Mouse (Mus musculus) gastrocnemius, postnatal 25 days (tissue): ENCODE data around the gene Hnrnpf. TPM values are rescaled to one million over a fixed set of nuclear protein-coding genes. Genes with fewer than 3 reads are reported as not detected.
A peak's percentile ranks its signal among the peaks of the same experiment; 100 is the strongest.
"Not testable (repeated sequence)": the region's sequence is repeated elsewhere in the genome, so short reads cannot be mapped to it uniquely, and the experiment has no call there.

ENCODE experiments used
- DNase-seq: peaks from one replicate; pipeline ENCODE4 v3.0.0; 2022
- long read RNA-seq, 2 experiments: library from polyadenylated mRNA; stranded (forward); transcript quantifications; one replicate each; pipeline ENCODE4 v2.0.0; 2021
- total RNA-seq, 2 experiments: library from RNA; stranded (reverse); gene quantifications; 1 replicate in 1 of 2; 2 replicates in 1 of 2; pipeline ENCODE4 v1.2.3; 2021

Hnrnpf gene
- 10 to 100 TPM; 94.4 to 97.4 TPM for total RNA-seq
- long read RNA-seq, experiment 1, transcript Hnrnpf-210 (1 exons, 1,922 nt), result minor isoform, 15 of 86 reads
- long read RNA-seq, experiment 1, transcript Hnrnpf-208 (4 exons, 956 nt), result major isoform, 25 of 86 reads
- long read RNA-seq, experiment 1, transcript Hnrnpf-209 (3 exons, 2,280 nt), result minor isoform, 10 of 86 reads
- long read RNA-seq, experiment 1, transcript Hnrnpf-201 (4 exons, 2,147 nt), result minor isoform, 14 of 86 reads
- long read RNA-seq, experiment 1, partial matches to known transcripts, result 20 of 86 reads
- long read RNA-seq, experiment 1, other reads (novel, unspliced or antisense), result 2 of 86 reads
- long read RNA-seq, experiment 2, transcript Hnrnpf-210 (1 exons, 1,922 nt), result minor isoform, 8 of 137 reads
- long read RNA-seq, experiment 2, transcript Hnrnpf-201 (4 exons, 2,147 nt), result major isoform, 42 of 137 reads
- long read RNA-seq, experiment 2, transcript Hnrnpf-209 (3 exons, 2,280 nt), result minor isoform, 11 of 137 reads
- long read RNA-seq, experiment 2, transcript Hnrnpf-208 (4 exons, 956 nt), result minor isoform, 33 of 137 reads
- long read RNA-seq, experiment 2, partial matches to known transcripts, result 41 of 137 reads
- long read RNA-seq, experiment 2, other reads (novel, unspliced or antisense), result 1 of 137 reads

DNA sequence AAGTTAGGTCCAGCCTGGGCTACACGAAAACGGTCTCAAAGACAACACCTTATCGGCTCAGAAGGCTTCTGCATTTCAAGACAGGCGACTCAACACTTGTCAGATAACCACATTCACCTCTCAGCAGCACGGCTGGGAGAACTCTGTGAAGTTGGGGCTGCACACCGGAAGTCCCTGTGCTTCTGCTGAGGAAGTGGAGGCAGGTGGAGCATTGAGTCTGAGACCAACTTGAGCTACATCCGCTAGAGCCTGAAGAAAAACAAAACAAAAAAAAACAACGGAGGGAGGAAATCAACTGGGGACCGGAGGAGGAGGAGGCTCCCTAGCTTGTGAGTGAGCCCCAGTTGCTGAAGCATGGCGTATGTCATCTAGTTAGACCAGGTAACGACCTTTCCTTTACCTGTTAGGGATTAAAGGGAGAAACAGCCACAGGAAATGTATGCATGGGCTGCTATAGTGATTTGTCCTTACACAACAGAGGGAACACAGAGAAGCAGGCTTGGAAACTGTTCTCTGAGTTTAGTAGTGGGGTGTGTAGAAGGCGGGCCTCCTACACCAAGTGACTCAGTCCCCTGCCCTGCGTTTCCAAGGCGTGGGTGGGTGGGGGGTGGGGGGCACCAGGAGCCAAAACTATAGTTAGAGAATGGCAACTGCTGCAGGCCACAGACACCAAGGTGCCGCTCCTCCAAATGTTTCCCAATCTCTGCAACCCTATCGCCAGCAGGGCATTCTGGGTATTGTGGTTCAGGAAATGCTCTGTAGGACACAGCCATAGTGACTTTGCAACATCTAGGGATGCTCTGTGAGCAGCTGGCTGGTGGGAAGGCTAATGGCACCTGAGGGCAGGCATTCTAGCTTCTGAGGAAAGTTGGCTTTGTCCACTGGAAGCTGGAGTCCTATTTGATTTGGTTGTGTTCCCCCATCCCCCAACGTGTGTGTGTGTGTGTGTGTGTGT, at the start of gene Hnrnpf:
Gene Hnrnpf, plus strand, starts transcription at position 199 of the 955 bp plus-strand sequence.
- DNase-seq, result peak; percentile 26

DNA sequence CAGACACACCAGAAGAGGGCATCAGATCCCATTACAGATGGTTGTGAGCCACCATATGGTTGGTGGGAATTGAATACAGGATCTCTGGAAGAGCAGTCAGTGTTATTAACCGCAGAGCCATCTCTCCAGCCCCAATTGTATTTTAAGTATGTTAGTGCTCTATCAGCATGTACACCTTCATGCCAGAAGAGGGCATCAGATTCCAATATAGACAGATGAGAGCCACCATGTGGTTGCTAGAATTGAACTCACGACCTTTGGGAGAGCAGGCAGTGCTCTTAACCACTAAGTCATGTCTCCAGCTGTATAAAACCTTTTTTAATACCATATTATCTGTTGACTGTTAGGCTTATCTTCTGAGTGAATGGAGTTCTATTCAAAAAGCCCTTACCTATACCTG, 48.4 kb upstream of the Hnrnpf start:
- no peak for DNase-seq

DNA sequence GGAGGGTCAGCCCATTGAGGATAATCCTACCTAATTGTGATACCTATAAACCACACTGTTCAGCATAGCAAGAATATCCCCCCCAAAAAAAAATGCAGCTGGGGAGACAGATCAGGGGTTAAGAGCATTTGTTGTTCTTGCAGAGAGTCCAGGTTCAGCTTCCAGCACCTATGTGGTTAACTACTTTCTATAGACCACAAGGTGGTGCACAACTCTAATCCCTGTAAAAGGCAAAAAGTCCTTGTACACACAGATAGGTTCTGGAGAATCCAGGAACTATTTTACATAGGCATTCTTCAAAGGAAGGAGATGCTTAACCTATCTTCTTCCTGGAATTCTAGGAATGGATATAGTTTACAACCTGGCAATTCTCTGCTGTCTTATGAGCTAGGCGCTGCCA, 42.1 kb upstream of the Hnrnpf start:
- DNase-seq, result no peak

DNA sequence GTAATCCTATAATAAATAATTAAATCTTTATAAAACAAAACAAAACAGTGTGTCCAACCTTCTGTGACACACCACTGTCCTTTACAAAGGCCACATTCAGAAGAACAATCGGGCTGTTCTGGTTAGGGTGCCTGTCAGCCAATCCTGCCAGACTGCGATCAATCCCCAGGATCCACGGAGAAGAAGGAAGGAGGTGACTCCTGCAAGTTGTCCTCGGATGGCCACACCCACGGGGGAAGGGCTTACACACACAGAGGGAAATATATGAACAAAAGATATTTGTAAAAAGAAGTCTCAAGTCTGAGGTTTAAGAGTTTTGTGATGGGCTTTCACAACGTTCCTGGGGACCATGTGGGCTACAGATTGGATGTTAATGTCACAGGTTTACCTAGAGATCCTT, 38.3 kb upstream of the Hnrnpf start, which contains the start of gene Zfp239:
Gene Zfp239, plus strand, starts transcription at position 253 of the 400 bp plus-strand sequence.
- DNase-seq, result no peak

DNA sequence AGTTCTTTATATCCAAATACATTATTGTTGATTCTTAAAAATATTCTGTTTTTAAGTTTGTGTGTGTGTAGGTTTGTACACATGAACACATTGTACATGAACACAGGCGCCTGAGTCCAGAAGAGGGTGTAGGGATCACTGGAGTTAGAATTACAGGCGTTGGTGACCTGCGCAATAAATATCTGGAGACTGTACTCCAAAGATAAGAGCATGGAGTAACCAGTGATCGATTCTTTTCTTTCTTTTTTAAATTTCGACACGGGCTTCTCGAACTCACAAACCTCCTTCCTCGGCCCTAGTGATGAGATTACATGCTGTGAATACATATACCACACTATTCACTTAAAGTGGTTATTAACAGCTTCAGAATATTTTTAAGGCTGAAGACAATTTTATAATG, 37.7 kb upstream of the Hnrnpf start:
- no peak for DNase-seq

DNA sequence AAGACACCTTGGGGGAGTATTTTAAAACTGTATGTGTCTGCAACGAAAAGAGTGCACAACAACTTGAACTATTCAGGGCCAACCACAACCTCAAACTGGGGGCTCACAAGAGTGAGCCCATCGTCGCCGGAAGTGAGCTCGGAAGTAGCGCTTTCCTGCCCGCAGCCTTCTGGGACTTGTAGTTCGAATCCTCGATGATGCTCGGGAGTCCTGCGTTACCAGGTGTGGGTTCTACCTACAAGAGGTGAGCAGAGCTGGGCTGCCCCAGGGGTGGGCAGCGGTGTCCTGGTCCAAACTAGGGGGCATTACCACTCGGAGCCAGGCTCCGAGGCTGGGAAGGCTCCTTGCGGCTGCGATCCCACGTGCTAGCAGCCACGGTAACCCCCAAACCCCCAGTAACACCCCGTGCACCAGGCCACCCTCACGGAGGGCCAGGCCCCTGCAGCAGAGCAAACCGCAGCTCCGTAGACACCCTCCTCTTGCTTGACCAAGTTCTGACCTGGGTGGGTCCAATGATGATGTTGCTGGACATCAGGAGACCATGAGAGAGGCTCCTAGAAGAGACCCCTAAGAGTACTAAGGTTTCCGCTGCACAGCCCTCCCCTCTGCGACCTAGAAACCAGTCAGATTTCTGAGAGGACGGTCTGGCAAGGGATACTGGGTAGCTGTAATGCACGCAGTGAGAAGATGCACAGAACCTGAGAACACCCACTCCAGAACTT, 37.1 kb upstream of the Hnrnpf start:
- DNase-seq, result peak; percentile 25

DNA sequence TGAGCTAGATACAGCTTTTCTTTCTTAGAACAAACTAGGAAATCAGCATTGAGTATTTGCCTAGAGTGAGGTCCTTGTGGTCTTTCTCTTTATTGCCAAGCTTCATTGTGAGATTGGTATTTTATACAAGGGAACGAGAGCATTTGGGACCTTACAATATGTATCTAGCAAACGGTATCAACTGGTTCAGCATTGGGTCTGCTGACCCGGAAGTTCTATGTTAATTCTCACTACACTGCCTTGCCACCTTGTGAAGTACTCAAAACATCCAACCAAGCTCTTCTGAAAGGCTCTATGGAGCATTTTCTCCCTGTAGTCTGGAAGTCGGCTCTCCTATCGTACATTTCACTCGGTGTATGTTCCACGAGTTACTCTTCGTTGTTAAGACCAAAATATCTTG, 36.4 kb upstream of the Hnrnpf start:
- no peak for DNase-seq

DNA sequence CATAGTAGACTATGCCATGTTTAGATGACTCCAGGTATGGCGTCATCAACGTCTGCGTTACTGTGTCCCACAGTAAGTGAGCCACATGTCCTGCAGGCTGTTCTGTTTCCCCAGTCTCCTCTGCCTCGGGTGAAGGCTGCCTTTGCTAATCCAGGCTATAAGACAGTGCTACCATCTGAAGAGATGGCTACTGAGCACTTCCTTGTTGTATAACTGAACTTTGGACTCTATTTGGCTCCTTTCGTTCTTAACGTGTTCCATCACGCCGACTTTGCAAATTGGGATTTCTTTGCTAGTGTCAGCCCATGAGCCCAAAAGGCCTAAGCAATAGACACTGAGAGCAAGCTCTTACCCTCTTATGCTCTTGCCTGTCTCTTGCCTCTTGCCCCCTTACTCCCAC, 31.9 kb upstream of the Hnrnpf start:
- no peak for DNase-seq

DNA sequence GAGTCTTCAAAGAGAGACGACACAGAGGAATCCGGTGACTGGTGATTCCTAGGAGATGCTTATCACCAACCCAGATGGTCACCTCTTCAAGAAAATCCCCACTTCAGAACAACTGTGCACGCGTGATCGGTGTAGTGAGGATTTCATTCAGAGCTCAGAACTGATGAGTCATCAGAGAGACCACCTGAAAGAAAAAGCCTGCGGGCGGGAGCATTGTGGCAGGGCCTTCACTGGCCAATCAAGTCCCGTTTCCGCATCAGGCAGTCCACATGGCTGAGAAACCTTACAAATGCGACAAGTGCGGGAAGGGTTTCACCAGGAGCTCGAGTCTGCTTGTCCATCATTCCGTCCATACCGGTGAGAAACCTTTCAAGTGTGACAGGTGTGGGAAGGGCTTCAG, 29.1 kb upstream of the Hnrnpf start:
- no peak for DNase-seq

DNA sequence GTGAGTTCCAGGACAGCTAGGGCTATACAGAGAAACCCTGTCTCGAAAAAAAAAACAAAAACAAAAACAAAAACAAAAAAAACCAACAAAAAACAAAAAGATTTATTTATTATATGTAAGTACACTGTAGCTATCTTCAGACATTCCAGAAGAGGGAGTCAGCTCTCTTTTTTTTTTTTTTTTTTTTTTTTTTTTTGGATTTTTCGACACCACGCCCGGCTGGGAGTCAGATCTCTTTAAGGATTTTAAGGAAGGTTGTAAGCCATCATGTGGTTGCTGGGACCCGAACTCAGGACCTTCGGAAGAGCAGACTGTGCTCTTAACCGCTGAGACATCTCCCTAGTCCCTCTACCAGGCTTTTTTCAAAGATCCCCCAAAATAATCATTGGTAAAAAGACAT, 26.7 kb upstream of the Hnrnpf start:
- DNase-seq, result not testable (repeated sequence)

DNA sequence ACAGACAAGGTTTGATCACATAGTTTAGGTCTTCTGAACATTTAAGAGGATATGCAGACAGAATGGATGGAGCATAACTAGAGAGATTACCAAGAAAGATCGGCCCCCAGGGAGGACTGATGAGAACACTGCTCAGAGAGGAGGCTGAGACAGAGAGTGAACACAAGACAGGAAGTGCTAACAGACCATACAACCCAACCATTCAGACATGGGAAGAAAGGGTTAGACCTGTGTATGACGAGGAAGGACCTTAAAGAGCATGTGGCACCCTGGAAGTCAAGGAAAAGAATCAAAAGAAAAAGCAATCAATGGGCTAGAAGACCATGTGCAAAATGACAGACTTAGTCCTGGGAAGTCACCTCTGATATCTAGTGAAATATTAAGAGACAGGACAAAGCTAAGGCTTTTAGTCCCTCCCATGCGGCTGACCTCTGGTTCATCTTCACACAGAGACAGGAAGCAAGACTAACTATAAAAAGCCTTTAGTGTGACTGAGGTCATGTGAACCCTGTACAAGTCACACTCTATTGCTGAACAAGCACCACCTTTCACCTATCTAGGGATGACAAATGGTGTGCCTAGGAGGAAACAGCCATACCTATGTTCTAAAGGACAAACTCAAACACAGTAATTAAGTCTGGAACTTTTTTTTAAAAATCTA, 25.4 kb upstream of the Hnrnpf start:
- no peak for DNase-seq

DNA sequence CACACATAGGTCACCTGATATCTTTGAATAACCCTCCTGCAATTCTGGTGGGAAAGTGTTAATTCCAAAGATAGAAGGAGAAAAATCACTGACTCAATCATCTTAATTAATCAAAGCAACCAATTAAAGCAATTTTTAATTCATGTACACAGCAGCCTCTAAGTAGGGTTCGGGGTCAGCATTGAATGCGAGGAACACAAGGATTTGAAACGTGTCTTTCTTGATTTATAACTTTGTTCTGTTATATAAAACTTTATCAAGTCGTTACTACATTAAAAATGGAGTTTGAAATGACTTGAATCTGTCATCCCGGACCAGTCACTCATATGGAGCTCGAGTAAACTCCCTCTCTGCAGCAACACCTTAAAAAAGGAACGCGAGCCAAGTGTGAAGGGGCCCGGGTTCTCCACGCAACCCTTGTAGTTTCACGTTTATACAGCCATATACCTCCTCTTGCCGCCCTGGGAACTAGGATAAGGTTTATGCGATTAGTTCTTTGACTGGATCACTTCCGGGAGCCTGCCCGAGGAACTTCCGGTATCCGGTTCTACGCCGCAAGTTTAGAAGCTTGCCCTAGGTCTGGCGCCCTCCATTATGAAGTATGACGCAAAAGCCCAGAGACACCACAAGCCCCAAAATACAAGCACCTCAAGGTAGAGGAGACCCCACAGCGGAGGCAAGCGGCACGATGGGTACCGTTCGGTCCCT, 21.3 kb upstream of the Hnrnpf start:
- DNase-seq, result no peak

DNA sequence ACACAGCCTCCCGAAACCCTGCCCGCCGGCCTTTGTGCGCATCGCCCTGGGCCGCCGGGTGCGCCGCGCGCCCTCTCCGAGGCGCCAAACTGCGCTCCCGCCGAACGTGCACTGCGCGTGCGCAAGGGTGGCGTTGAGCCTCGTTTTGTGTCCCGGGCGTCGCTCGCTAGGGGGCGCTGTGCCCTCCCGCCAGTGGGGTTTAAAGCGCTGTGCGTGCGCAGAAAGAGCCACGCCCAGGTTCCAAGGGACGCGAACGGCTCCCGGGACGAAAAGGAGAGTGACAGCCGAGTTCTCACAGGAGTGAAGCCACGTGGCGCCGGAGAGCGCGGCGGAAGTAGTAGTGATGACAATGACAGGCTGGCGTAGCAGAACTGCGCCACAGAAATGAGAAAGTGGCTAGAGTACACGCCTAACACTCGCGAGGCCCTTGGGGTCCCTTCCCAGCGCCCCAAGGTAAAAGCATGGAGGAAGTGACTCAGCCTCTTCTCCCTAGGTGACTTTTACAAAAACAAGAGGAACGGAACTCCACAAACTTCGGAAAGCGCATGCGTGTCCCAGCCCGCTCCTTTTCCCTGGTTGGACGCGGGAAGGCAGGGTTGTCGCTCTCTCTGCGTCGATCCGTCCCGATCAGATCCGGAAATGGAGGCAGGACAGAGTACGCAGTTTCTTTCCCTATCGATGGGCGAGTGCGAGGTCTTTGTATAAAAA, 20.6 kb upstream of the Hnrnpf start:
- peak; percentile 98 for DNase-seq

DNA sequence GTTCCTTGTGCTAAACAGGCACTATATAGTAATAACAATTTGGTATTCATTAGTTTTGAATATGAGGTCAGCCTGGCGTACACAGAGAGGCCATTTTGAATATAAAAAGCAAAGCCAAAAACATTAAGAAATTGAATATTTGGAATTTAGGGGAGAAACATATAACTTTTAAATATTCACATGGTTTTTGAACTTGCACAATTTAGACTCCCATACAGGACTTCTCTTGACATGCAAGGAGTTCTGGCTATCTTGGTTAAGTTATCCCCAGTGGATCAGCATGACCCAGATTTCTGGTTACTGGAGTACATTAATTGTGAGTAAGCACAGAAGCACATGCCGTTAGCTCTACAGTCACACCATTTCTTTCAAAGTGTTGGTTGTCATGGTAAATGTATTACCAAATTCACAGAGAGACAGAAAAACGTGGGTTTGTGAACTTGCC, 19.7 kb upstream of the Hnrnpf start:
- no peak for DNase-seq

DNA sequence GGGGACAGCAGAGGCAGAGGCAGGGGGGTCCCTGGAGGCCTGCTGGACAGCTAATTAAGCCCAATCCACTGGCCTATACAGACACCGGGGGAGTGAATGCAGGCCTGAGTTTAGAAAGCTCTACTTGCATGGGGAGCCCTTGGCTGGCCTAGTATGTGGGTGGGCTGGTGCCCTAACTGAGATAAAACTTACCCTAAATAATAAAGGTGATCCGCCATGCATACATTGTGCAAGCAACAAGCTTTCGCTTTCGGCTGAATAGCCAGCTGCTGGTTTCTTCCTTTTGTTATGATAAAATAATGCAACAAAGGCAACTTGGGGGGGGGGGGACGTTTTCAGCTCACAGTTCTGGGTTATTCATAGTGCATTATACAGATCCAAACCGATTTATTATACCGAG, 18.9 kb upstream of the Hnrnpf start:
- no peak for DNase-seq

DNA sequence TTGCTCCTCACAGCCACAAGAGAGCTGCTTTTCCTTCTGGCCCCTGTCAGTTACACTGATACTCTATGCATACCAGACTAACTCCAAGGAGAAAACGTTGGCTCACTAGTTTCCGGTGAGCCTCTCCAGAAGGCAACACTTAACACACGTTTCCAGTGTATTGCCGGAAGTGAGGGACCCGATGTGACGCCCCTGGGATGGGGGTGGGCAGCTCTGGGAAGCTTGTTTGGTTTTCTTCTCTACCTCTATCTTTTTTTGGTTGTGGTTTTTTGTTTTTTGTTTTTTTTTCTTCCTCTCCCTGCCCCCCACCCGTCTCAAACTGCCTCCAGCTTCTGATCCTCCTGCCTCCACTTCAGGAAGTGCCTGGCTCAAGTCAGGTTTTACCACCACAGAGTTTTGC, 18.1 kb upstream of the Hnrnpf start:
- no peak for DNase-seq

DNA sequence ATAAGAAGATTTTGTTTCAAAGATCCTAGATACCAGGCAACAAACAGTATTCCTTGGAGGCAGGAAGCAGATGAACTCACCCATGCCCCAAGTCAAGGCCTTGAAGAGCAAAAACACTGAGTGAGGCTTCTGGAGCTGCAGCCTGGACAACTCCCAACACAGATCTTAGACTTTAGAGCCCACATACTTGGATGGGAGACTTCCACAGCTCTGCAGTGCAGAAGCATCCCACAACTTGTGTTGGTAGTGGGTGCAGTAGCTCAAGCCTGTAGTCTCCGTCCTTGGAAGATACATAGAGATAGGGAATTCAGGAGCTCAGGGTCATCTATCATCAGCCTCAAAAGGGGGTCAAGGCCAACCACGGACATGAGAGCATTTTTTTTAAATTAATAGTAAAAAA, 14.2 kb upstream of the Hnrnpf start:
- no peak for DNase-seq

DNA sequence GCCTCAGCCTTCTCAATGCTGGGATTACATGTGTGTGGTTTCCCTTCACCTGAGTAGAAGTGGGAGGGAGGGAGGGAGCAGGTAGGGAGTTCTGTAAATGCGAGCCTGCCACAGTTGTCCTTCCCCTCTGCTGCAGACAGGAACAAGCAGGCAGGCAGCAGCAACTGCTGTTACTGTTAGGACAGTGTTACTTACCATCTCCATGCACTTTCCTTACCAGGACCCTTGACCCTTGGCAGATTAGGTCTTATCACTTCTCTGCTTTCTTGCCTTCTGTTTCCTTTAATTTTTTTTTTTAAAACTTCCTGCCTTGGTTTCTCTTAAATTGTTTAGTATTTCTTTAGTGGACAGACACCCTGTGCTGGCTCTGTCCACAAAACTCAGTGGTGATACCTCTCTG, 12.1 kb upstream of the Hnrnpf start:
- DNase-seq, result no peak

DNA sequence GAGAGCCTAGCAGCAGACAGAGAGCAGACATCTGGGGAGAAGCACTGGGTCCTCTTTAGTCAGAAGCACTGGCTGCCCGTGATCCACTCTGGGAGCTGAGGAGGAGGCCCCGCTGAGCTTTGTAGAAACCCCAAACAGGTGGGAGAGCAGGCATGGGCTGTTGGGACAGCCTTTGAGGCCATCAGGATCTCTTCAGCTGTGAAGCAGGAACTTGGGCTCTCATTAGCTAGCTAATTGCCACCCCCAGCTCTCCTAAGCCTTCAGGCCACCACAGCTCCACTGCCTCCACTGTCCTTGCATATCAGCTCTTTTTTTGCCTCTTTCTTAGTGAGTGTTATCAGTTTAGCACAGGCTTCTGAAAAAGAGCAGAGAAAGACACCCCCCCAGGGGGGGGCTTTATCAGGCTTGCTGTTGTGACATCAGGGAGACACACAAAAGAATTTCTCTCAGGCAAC, 11.5 kb upstream of the Hnrnpf start:
- no peak for DNase-seq

DNA sequence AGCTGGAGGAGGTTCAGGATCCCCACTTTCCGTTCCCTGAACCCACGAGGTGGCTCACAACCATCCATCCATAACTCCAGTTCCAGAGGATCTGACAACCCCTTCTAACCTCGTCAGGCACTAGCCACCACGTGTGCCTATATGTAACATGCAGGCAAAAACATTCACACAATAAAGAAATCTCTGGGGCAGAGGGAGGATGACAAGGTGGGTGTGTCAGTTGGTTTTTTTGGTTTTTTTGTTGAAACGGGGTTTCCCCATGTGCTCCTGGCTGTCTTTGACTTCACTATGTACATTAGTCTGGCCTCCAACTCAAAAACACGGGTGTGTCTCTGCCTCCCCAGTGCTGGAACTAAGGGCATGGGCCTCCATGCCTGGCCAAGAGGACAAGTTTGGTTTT, 9.9 kb upstream of the Hnrnpf start:
- DNase-seq, result no peak
